Mouse (Mus musculus): ENCODE measurements at regions not wholly inside any gene's neighbourhood (a gene's known extent, or its start where the extent isn't known, plus 50 kb on each side); places are given as distances from the start of the nearest gene placed in this dataset.

- TF ChIP-seq CTCF (IDR thresholded peaks at IDR 0.05; ENCODE audit: low read depth, low read length), result no peak
- no peak for TF ChIP-seq POLR2A (IDR thresholded peaks at IDR 0.05; ENCODE audit: insufficient read depth, low read length)
- no peak for TF ChIP-seq EP300 (IDR thresholded peaks at IDR 0.05; ENCODE audit: insufficient read depth, low read depth, low read length)
Observed at GRCm38 (mm10) chr6:116901816-116902215, 185.1 kb upstream of the Tmem72 start.

Data from ES-Bruce4 (cell line).